Mouse (Mus musculus) embryo, embryonic 11.5 days (tissue): ENCODE measurements around the gene Ntm.

Source experiments
- DNase-seq: peaks from one replicate; pipeline ENCODE4 v3.0.0-alpha.2; 2012; ENCODE audit warnings: low read depth, low spot score

Ntm gene

GRCm38 (mm10) chr9:29661468-29662145 lies 301.3 kb downstream of the Ntm start:
- DNase-seq, result no peak

GRCm38 (mm10) chr9:29660059-29660613 lies 302.8 kb downstream of the Ntm start:
- no peak for DNase-seq

GRCm38 (mm10) chr9:29657761-29658465 lies 305.0 kb downstream of the Ntm start:
- DNase-seq, result no peak

- DNase-seq, result no peak
These were observed 308.1 kb downstream of the Ntm start for GRCm38 (mm10) chr9:29654885-29655284.

- DNase-seq, result no peak
These were observed 309.2 kb downstream of the Ntm start for GRCm38 (mm10) chr9:29653678-29654235.

GRCm38 (mm10) chr9:29652854-29653253 lies 310.1 kb downstream of the Ntm start:
- no peak for DNase-seq

- no peak for DNase-seq
These were observed 311.1 kb downstream of the Ntm start for GRCm38 (mm10) chr9:29651856-29652255.

GRCm38 (mm10) chr9:29651226-29651625 lies 311.7 kb downstream of the Ntm start:
- no peak for DNase-seq

- peak; percentile 48 for DNase-seq
These were observed 312.3 kb downstream of the Ntm start for GRCm38 (mm10) chr9:29650679-29651078.

GRCm38 (mm10) chr9:29650266-29650665 lies 312.7 kb downstream of the Ntm start:
- DNase-seq, result no peak

- DNase-seq, result no peak
These were observed 314.7 kb downstream of the Ntm start for GRCm38 (mm10) chr9:29648256-29648655.

- no peak for DNase-seq
These were observed 315.2 kb downstream of the Ntm start for GRCm38 (mm10) chr9:29647764-29648163.

- no peak for DNase-seq
These were observed 317.0 kb downstream of the Ntm start for GRCm38 (mm10) chr9:29645796-29646400.

- DNase-seq, result peak; percentile 60
These were observed 319.8 kb downstream of the Ntm start for GRCm38 (mm10) chr9:29642997-29643657.

GRCm38 (mm10) chr9:29637335-29637734 lies 325.6 kb downstream of the Ntm start:
- DNase-seq, result no peak

- no peak for DNase-seq
These were observed 345.8 kb downstream of the Ntm start for GRCm38 (mm10) chr9:29617181-29617580.

- DNase-seq, result no peak
These were observed 350.8 kb downstream of the Ntm start for GRCm38 (mm10) chr9:29612020-29612612.

- peak; percentile 16 for DNase-seq
These were observed 352.1 kb downstream of the Ntm start for GRCm38 (mm10) chr9:29610867-29611266.

- DNase-seq, result no peak
These were observed 365.3 kb downstream of the Ntm start for GRCm38 (mm10) chr9:29597665-29598064.

GRCm38 (mm10) chr9:29595321-29595720 lies 367.6 kb downstream of the Ntm start:
- no peak for DNase-seq
